Mouse (Mus musculus) myocyte (in vitro differentiated cells): ENCODE results near the gene Tead2.

Experiments
- CEBPB ChIP-seq: IDR thresholded peaks from 2 replicates; pipeline ENCODE4 v1.6.1; 2011; ENCODE audit warnings: mild to moderate bottlenecking, moderate library complexity; ENCODE audit not compliant: poor library complexity, insufficient read depth, severe bottlenecking
- MYOG ChIP-seq, 3 experiments: IDR thresholded peaks; one replicate each; pipeline ENCODE4 v1.6.1; 2011; ENCODE audit warnings: control low read depth in 2 of 3, low read depth in 2 of 3, mild to moderate bottlenecking in 2 of 3; ENCODE audit not compliant: insufficient read length in 2 of 3, control insufficient read depth in 1 of 3, insufficient read depth in 1 of 3

GRCm38 (mm10) chr7:45213708-45214107 lies 1.8 kb upstream of the Tead2 start:
- TF ChIP-seq CEBPB (no peak), MYOG (IDR thresholded peaks at IDR 0.05; ENCODE audit: control insufficient read depth in 1 of 3, insufficient read depth in 1 of 3, insufficient read length in 2 of 3, low read depth in 2 of 3) (no peak)
